Mouse (Mus musculus) erythroblast, embryonic 14.5 days (primary cell): ENCODE results near the gene Tcp11l2.

ENCODE experiments used
- GATA1 ChIP-seq: IDR thresholded peaks from 2 replicates; pipeline ENCODE4 v1.6.1; 2012; ENCODE audit warnings: low read length, inconsistent platforms, mixed read lengths
- TAL1 ChIP-seq: IDR thresholded peaks from 3 replicates; pipeline ENCODE4 v1.6.1; 2012; ENCODE audit warnings: low read length, inconsistent platforms, mixed read lengths

DNA sequence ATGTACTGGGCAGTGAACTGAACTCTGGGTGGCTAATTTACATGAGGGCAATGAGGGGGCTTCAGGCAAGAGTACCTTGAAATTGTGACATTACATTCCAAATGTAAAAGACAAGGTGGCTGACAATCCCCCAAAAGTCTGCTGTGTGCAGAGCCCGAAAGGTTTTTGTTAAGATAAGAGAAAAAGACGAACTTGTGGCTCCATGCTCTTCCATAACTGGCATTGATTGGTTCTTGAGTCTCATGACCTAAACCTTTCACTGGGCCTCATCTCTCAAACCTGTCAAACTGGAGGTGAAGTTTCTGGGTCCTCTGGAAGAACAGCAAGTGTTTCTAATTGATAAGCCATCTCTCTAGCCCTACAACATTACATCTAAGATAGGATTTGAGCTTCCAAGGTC lies 3.1 kb downstream of the Tcp11l2 start:
- no peak for TF ChIP-seq GATA1
- no peak for TF ChIP-seq TAL1
